Mouse (Mus musculus) heart, embryonic 12.5 days (tissue): Measurements from ENCODE around the gene Tff2. TPM values are rescaled to one million over a fixed set of nuclear protein-coding genes. Genes with fewer than 3 reads are reported as not detected.

Source experiments
- polyA plus RNA-seq: library from polyadenylated mRNA; unstranded; fragments of >200 nt; fragmentation: Nextera tagmentation; extraction: Ambion mirVana; gene quantifications from 2 replicates; pipeline ENCODE4 v1.2.1, GENCODE M21; 2016

Gene Tff2
- polyA plus RNA-seq, 1 experiment from 2014 or later = not detected

Other genes with a start within 250 kb of the Tff2 start
- 0.13 and 0.15 TPM in 2 replicates for gene Glp1r, start 242.5 kb downstream of the Tff2 start, polyA plus RNA-seq
- gene Umodl1, start 189.6 kb downstream of the Tff2 start, polyA plus RNA-seq = not detected in 2 replicates
- gene Abcg1, start 86.6 kb downstream of the Tff2 start, polyA plus RNA-seq = 5.5 and 6.6 TPM in 2 replicates
- gene Tff3, start 14.6 kb downstream of the Tff2 start, polyA plus RNA-seq = not detected in 2 replicates
- gene Tff1, start 21.0 kb upstream of the Tff2 start, polyA plus RNA-seq = not detected in 2 replicates
- gene Tmprss3, start 54.7 kb upstream of the Tff2 start, polyA plus RNA-seq = not detected in 2 replicates
- 0.46 and 0.80 TPM in 2 replicates for gene Ubash3a, start 63.6 kb upstream of the Tff2 start, polyA plus RNA-seq
- 1.6 and 1.8 TPM in 2 replicates for gene Rsph1, start 133.1 kb upstream of the Tff2 start, polyA plus RNA-seq
- gene Slc37a1, start 142.5 kb upstream of the Tff2 start, polyA plus RNA-seq = 5.5 TPM in 2 replicates
- 5.5 and 5.6 TPM in 2 replicates for gene Pde9a, start 241.9 kb upstream of the Tff2 start, polyA plus RNA-seq